ENCODE assay signal across 8 mouse cellular contexts in the genomic region with DNA sequence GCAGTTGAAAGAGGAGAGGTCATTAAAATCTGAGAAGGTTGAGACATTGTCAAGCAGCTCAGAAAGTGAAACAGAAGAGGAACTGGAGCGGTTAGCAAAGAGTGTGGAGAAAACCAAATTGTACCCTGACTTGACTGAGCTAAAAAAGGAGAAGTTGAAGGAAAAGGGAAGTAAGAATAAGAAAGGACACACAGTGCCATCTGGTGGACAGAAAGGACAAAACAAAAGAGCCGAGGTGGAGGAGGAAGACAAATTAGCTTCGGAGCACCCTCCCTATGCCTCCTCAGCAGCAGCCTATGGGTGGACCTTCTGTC. TPM values are rescaled to one million over a fixed set of nuclear protein-coding genes. Genes with fewer than 3 reads are reported as not detected.
DNase-seq lines count a peak whose midpoint lies in the region; ATAC-seq lines count a peak whose summit lies in the region.

No protein-coding gene starts in this region.

- no peak overlapping the region for H3K9ac ChIP-seq in liver, embryonic 15.5 days

- H3K9me3 ChIP-seq in liver, embryonic 15.5 days (replicated peaks), result no peaks in the 10 kb centered on the region

- intact Hi-C loops in heart, postnatal 25 days (cut with DNase I), result no loop called here

- peaks cover 9% of the 10 kb centered on the region; the same call in 1 of the 2 replicates for H3K4me1 ChIP-seq in liver, embryonic 15.5 days (replicated peaks)

- peak; percentile 38 for DNase-seq in heart, adult 8-10 months (ENCODE audit: low spot score)
- DNase-seq in heart, postnatal 25 days (ENCODE audit: low spot score), result no peak
- peak; percentile 76 to 81 for DNase-seq in B cell, adult 2 months
- peak; percentile 94 for DNase-seq in splenic B cell, adult 2 months (ENCODE audit: low read depth, low spot score)
- DNase-seq in cerebellum, adult 9-11 months, result no peak
- DNase-seq in kidney, adult 11 months, result no peak

- ATAC-seq in activated CD4-positive, CD25-positive, alpha-beta regulatory T cell, adult 4 months, result peak; percentile 24
- peak; percentile 17; the same call in 1 of the 2 replicates for ATAC-seq in liver, embryonic 15.5 days (ENCODE audit: insufficient read depth)

- peak overlapping the region; percentile 30; the same call in 1 of the 2 replicates for H3K4me2 ChIP-seq in liver, embryonic 15.5 days

- peak overlapping the region; percentile 74 for H3K27ac ChIP-seq in liver, embryonic 15.5 days (replicated peaks)

- H3K4me3 ChIP-seq in liver, embryonic 15.5 days (replicated peaks), result peak overlapping the region; percentile 28

- no peaks in the 10 kb centered on the region for H3K27me3 ChIP-seq in liver, embryonic 15.5 days
- no peaks in the 10 kb centered on the region; the same call in 1 of the 2 replicates for H3K27me3 ChIP-seq in splenic B cell, adult 2 months (ENCODE audit: control insufficient read depth, insufficient read depth, low read length, poor library complexity, severe bottlenecking)

- no peaks in the 10 kb centered on the region for H3K36me3 ChIP-seq in liver, embryonic 15.5 days (replicated peaks)
- 0 out of 2 replicates have a peak, but pooled peaks cover 2% of the 10 kb centered on the region for H3K36me3 ChIP-seq in splenic B cell, adult 2 months (ENCODE audit: control insufficient read depth, insufficient read depth, low read length, poor library complexity, severe bottlenecking)

- WGBS in liver, embryonic 15.5 days (ENCODE audit: insufficient replicate concordance), result 17% methylated on average over 3 of the region's 3 CpGs

RNA-seq across cellular contexts. Expression of a gene that starts 13.0 kb away (rescaled TPM):
- under 1 TPM in 3 of 4 experiments, not detected in 1; 0.11 to 0.26 (median 0.25) TPM for total RNA-seq in heart, adult 8-10 months (2022)
- under 1 TPM in 1 of 2 experiments, not detected in 1; 0.13 TPM for total RNA-seq in heart, postnatal 25 days (2021)
- 1 to 10 TPM in 1 of 2 experiments, under 1 TPM in 1; 0.57 to 1.1 TPM for polyA plus RNA-seq in activated CD4-positive, CD25-positive, alpha-beta regulatory T cell, adult 4 months (2017; shearing (Covaris generic))
- 0.20 and 0.26 TPM in 2 replicates for polyA plus RNA-seq in liver, embryonic 15.5 days (2015; fragmentation: Nextera tagmentation; extraction: Ambion mirVana)

Comparison
In these comparisons a context has a peak if more than half of its experiments do, and no peak if none do; other contexts are left out.
1. DNase-seq: peak in heart, adult 8-10 months (single experiment), B cell, adult 2 months (2 of 2) and splenic B cell, adult 2 months (single experiment); none in heart, postnatal 25 days (single experiment), cerebellum, adult 9-11 months (single experiment) and kidney, adult 11 months (single experiment).